Mouse (Mus musculus): Measurements from ENCODE around the gene H2afx. TPM values are rescaled to one million over a fixed set of nuclear protein-coding genes. Genes with fewer than 3 reads are reported as not detected.
"Not testable (repeated sequence)": the region's sequence is repeated elsewhere in the genome, so short reads cannot be mapped to it uniquely, and the experiment has no call there.

Gene H2afx
- total RNA-seq, 1 experiment from 2014 or later: 127 TPM

DNA sequence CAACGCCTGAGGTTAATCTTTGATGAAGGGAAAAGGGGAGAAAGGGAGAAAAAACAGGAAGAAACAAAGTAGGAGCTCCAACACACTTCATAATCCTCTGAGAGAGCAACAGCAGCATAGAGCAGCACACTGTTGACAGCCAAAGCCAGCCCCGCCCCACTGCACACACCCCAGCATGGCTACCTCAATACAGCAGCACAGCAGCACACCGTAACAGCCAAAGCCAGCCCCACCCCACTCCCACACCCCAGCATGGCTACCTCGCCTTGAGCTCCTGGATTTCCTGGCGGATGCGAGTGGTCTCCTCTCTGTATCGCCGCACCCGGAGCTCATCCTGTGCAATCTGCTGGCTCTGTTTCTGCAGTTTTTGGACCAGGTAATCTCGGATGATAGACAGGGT, 17.8 kb downstream of the H2afx start:
- no peak for ATAC-seq (replicated peaks in 1 of 2; ENCODE audit: insufficient read depth in 1 of 2, low FRiP score in 2 of 2, low TSS enrichment in 1 of 2, low read depth in 1 of 2, poor library complexity in 2 of 2, severe bottlenecking in 2 of 2)

DNA sequence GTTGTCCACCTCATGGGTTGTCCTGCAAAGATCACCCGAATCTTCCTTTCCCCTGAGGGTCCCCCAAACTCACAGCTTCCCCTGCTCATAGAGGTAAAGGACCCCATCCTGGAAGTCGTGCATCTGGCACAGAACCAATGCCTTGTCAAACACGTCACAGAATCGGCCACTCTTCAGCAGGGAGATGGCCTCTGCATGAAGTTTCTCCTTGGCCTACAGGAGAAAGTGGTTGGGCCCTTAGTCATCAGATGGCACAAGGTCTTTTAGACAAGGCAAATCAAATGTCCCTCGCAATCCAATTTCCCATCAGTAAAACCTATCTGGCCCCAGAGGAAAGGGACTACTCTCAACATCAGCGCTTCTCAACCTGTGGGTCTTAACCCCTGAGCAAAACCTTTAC, 18.6 kb downstream of the H2afx start:
- no peak for ATAC-seq (replicated peaks in 1 of 2; ENCODE audit: insufficient read depth in 1 of 2, low FRiP score in 2 of 2, low TSS enrichment in 1 of 2, low read depth in 1 of 2, poor library complexity in 2 of 2, severe bottlenecking in 2 of 2)

DNA sequence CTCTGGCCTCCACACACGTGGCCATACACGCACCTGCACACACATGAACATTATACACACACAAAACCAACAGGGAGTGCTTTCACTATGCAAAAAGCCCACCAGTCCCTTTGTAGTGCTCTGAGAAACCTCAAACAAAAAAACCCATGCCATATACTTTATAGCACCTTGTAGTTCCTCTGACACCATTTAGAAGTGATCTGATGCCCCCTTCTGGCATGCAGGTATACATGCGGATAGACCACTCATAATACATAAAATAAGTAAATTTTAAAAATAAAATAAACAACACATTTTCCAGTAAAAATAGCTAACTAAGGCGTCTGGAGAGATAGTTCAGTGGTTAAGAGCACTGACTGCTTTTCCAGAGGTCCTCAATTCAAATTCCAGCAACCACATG, 22.7 kb downstream of the H2afx start:
- peak; percentile 29 to 42; a peak in 2 of 4 replicates for ATAC-seq (replicated peaks in 1 of 2; ENCODE audit: insufficient read depth in 1 of 2, low FRiP score in 2 of 2, low TSS enrichment in 1 of 2, low read depth in 1 of 2, poor library complexity in 2 of 2, severe bottlenecking in 2 of 2)

DNA sequence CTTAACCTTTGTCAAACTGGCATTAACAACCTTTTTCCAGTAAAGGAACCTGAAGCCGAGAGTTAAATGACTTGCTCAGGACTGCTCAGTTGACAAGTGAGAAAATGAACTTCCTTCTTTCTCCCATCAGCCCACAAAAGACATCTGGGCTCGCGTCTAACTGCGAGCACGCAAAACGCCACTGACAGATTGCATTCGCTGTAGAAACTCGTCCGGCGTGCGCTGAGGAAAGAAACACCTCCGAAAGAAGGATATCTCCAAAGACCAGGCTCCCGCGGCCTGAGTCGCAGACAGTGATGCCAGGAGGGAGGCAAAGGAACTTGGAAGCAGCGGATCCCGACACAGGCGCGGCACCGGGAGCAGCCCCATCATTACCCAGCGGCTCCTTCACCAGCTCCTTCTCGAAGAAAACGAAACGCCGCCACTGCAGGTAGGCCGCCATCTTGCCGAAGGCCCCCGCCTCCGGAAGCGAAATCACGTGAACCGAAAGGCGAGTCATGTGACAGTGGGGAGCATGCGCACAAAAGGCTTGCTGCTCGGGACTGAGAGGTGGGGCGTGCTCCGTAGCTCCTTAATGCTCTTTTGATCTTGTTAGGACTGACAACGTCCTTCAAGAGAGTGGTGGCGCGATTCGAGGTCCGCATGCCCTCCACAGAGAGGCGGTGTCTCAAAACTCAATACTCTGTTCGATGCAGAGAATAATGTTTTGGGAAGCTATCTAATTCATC, 26.9 kb downstream of the H2afx start, which contains the start of gene Vps11:
Gene Vps11 (minus strand): TSS at position 481 of the 728 bp plus-strand sequence.
- peak; percentile 88 to 98 for ATAC-seq (replicated peaks in 1 of 2; ENCODE audit: insufficient read depth in 1 of 2, low FRiP score in 2 of 2, low TSS enrichment in 1 of 2, low read depth in 1 of 2, poor library complexity in 2 of 2, severe bottlenecking in 2 of 2)

DNA sequence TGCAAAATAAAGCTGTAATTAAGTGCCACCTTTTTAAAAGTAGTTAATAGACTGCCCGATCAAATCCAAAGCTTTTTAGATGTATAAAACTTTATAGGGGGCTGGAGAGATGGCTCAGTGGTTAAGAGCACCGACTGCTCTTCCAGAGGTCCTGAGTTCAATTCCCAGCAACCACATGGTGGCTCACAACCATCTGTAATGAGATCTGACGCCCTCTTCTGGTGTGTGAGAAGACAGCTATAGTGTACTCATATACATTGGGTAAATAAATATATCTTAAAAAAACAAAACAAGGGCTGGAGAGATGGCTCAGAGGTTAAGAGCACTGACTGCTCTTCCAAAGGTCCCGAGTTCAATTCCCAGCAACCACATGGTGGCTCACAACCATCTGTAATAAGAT, 27.4 kb downstream of the H2afx start:
- ATAC-seq (replicated peaks in 1 of 2; ENCODE audit: insufficient read depth in 1 of 2, low FRiP score in 2 of 2, low TSS enrichment in 1 of 2, low read depth in 1 of 2, poor library complexity in 2 of 2, severe bottlenecking in 2 of 2): not testable (repeated sequence)

DNA sequence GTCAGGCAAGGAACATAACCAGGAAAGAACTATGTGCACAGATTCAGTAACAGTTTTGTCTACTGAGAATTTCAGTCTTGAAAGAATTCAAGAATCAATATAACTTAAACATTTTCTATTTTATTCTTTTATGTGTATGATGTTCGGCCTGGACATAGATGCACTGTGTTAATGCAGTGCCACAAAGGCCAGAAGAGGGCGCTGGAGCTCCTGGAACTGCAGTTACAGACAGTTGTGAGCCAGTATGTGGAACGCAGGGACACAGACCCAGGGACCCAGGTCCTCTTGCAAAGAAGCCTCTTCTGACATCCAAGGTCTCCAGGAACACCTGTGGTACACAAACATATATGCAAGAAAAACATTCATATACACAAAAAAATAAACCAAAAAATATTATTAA, 30.0 kb downstream of the H2afx start:
- no peak for ATAC-seq (replicated peaks in 1 of 2; ENCODE audit: insufficient read depth in 1 of 2, low FRiP score in 2 of 2, low TSS enrichment in 1 of 2, low read depth in 1 of 2, poor library complexity in 2 of 2, severe bottlenecking in 2 of 2)

DNA sequence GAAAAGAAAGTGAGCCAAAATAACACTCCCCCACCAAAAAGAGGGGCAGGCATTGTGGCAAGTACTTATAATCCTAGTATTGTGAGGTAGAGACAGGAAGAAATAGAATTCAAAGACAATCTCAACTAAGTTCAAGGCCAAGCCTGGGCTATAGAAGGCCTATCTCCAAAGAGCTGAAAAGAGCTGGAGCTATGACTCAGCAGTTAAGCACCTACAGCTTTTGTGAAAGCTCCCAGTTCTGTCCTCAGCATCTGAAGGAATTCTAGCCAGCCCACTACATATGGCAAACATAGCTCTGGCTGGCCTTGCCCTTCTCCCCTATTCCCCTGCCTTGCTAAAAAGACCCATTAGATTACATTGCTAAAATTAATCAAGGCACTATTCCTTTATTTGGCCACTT, 38.9 kb downstream of the H2afx start:
- ATAC-seq (replicated peaks in 1 of 2; ENCODE audit: insufficient read depth in 1 of 2, low FRiP score in 2 of 2, low TSS enrichment in 1 of 2, low read depth in 1 of 2, poor library complexity in 2 of 2, severe bottlenecking in 2 of 2): no peak

DNA sequence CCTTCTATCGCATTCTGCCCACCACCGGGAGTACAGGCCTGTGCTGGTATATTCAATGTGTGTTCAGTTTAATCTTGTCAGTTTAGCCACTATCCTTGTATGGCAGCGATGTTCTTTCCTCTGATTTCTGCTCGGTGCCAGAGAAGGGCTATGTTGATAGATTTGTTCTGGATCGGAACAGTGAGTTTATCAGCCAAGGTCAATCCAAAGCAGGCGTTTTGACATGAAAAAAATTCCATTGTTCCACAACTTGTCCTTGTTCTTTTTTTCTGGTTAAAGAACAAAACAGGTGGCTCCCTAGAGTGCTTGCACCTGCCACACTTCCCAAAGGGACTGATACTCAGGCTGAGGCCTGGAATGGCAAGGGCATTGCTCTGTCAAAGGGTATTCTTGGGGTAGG, 41.6 kb downstream of the H2afx start:
- no peak for ATAC-seq (replicated peaks in 1 of 2; ENCODE audit: insufficient read depth in 1 of 2, low FRiP score in 2 of 2, low TSS enrichment in 1 of 2, low read depth in 1 of 2, poor library complexity in 2 of 2, severe bottlenecking in 2 of 2)

DNA sequence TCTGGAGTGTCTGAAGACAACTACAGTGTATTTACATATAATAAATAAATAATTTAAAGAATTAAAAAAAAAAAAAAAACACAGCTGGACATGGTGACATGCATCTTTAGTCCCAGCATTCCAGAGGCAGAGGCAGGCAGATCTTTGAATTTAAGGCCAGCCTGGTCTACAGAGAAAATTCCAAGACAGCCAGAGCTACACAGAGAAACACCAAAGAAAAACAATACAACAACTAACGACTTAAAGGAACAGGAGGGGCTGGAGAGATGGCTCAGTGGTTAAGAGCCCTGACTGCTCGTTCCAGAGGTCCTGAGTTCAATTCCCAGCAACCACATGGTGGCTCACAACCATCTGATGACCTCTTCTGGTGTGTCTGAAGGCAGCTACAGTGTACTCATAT, 42.8 kb downstream of the H2afx start:
- ATAC-seq (replicated peaks in 1 of 2; ENCODE audit: insufficient read depth in 1 of 2, low FRiP score in 2 of 2, low TSS enrichment in 1 of 2, low read depth in 1 of 2, poor library complexity in 2 of 2, severe bottlenecking in 2 of 2): not testable (repeated sequence)

DNA sequence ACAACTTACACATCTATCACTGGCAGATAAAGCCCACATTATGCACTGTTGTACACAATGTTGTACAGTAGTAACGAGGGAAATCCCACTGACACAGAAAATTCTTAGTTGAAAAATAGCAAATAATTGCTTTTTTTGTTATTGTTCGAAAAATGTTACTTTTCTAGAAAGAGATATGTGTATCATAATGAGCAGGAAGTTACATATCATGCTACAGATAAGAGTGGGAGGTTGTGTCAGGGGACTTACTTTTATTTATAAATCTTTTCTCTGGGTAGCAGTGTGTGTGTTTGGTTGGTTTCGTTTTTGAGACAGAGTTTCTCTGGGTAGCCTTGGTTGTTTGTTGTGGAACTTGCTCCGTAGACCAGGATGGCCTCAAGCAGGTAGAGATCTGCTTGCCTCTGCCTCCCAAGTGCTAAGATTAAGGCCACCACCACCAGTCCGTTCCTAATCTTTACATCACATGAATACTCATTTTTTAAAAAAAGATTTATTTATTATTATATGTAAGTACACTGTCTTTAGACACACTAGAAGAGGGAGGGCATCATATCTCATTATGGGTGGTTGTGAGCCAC, 43.7 kb downstream of the H2afx start:
- no peak for ATAC-seq (replicated peaks in 1 of 2; ENCODE audit: insufficient read depth in 1 of 2, low FRiP score in 2 of 2, low TSS enrichment in 1 of 2, low read depth in 1 of 2, poor library complexity in 2 of 2, severe bottlenecking in 2 of 2)

DNA sequence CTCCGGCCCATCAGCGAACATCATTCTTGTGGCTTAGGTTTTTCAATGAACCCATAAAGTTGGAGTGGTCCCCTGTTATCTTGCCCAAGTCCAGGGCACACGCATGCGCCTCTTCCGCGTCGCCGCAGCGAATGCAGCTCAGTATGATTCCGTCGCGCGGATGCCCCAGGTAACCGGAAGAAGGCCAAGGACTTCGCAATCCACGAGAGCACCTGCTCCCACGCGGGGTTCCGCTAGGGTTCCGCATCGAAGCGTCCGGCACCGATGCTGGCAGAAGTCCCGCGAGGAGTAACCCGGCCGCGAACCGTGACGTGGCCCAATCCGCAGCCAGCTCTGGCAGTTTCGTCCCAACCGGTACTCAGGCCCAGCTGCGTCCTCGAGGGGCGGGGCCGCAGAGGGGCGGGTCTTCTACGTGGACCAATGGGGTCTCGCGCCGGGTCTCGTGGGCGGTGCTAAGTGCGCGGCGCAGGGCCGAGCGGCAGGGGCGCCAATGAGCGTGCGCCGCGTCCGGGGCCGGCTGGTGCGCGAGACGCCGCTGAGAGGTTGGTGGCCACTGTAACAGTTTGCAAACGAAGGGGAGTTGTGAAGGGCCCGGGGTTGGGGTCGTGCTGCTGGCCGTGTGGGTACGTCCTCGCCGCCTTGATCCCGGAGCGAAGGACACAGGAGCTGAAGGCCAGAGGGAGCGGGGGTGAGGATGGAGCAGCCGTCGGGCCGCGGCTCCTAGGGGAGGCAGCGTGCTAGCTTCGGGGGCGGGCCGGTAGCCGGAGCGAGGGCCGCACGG, 44.8 kb downstream of the H2afx start, which contains the start of gene Hyou1:
Gene Hyou1 (plus strand): TSS at position 437 of the 781 bp plus-strand sequence.
- peak; percentile 96 for ATAC-seq (replicated peaks in 1 of 2; ENCODE audit: insufficient read depth in 1 of 2, low FRiP score in 2 of 2, low TSS enrichment in 1 of 2, low read depth in 1 of 2, poor library complexity in 2 of 2, severe bottlenecking in 2 of 2)

DNA sequence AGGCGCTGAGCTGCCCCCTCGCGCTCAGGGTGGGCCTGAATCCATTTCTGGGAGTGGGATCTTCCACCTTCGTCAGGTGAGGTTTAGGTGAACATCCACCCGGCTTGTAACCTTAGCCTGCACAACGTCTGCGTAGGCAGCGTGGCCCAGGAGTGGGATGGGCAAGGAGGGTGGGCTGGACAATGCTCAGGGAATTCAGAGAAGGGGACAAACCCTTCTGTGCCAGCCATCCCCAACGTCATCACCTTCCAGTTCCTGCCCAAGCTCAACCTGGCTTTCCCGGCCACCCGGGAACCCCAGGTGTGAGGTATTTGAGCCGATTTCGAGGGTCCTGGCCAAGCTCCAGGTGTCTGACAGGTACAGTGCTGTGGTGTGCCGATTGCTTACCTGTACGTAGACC, 45.4 kb downstream of the H2afx start:
- no peak for ATAC-seq (replicated peaks in 1 of 2; ENCODE audit: insufficient read depth in 1 of 2, low FRiP score in 2 of 2, low TSS enrichment in 1 of 2, low read depth in 1 of 2, poor library complexity in 2 of 2, severe bottlenecking in 2 of 2)

DNA sequence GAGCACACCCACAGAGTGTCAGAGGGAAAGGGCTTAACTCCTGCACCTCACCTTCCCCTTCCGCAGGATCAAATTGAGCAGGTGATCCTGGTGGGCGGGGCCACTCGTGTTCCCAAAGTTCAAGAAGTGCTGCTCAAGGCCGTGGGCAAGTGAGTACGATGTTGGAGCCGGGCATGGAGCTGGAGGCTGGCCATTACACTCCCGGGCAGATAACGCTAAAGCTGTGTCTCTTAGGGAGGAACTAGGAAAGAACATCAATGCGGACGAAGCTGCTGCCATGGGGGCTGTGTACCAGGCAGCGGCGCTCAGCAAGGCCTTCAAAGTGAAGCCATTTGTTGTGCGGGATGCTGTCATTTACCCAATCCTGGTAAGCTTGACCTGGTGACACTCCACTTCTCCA, 50.1 kb downstream of the H2afx start:
- no peak for ATAC-seq (replicated peaks in 1 of 2; ENCODE audit: insufficient read depth in 1 of 2, low FRiP score in 2 of 2, low TSS enrichment in 1 of 2, low read depth in 1 of 2, poor library complexity in 2 of 2, severe bottlenecking in 2 of 2)

Other genes starting within 250 kb of the H2afx start
- not detected in 2 replicates for gene Mfrp, start 233.0 kb upstream of the H2afx start, total RNA-seq (2017)
- not detected in 2 replicates for gene C1qtnf5, start 227.4 kb upstream of the H2afx start, total RNA-seq (2017)
- gene Gm49380, start 221.2 kb upstream of the H2afx start, total RNA-seq (2017): not detected in 2 replicates
- 10.8 and 13.0 TPM in 2 replicates for gene Rnf26, start 221.2 kb upstream of the H2afx start, total RNA-seq (2017)
- 1.1 and 6.9 TPM in 2 replicates for gene Mcam, start 200.2 kb upstream of the H2afx start, total RNA-seq (2017)
- 19.6 and 35.0 TPM in 2 replicates for gene Cbl, start 100.6 kb upstream of the H2afx start, total RNA-seq (2017)
- not detected in 2 replicates for gene Ccdc153, start 94.0 kb upstream of the H2afx start, total RNA-seq (2017)
- gene Pdzd3, start 83.2 kb upstream of the H2afx start, total RNA-seq (2017): 0.35 TPM in 1 of 2 replicates, not detected in the other
- gene Nlrx1, start 66.1 kb upstream of the H2afx start, total RNA-seq (2017): 2.1 and 6.6 TPM in 2 replicates
- gene Abcg4, start 46.1 kb upstream of the H2afx start, total RNA-seq (2017): 0.99 and 2.5 TPM in 2 replicates
- gene Hinfp, start 29.0 kb upstream of the H2afx start, total RNA-seq (2017): 26.1 and 28.0 TPM in 2 replicates
- 4.7 and 5.1 TPM in 2 replicates for gene C2cd2l, start 14.4 kb upstream of the H2afx start, total RNA-seq (2017)
- 15.2 and 17.4 TPM in 2 replicates for gene Dpagt1, start 8.7 kb upstream of the H2afx start, total RNA-seq (2017)
- 29.3 and 35.2 TPM in 2 replicates for gene Hmbs, start 9.5 kb downstream of the H2afx start, total RNA-seq (2017)
- gene Vps11, start 27.0 kb downstream of the H2afx start, total RNA-seq (2017): 14.3 and 16.1 TPM in 2 replicates
- 56.5 and 67.2 TPM in 2 replicates for gene Hyou1, start 44.8 kb downstream of the H2afx start, total RNA-seq (2017)
- 15.8 and 20.2 TPM in 2 replicates for gene Slc37a4, start 62.2 kb downstream of the H2afx start, total RNA-seq (2017)
- gene Rps25, start 72.4 kb downstream of the H2afx start, total RNA-seq (2017): 1,716 and 2,164 TPM in 2 replicates
- 42.2 and 47.6 TPM in 2 replicates for gene Trappc4, start 72.9 kb downstream of the H2afx start, total RNA-seq (2017)
- 21.4 and 31.9 TPM in 2 replicates for gene Ccdc84, start 83.9 kb downstream of the H2afx start, total RNA-seq (2017)
- gene Foxr1, start 106.4 kb downstream of the H2afx start, total RNA-seq (2017): not detected in 2 replicates
- gene Upk2, start 120.3 kb downstream of the H2afx start, total RNA-seq (2017): not detected in 2 replicates
- 5.9 and 6.1 TPM in 2 replicates for gene Bcl9l, start 148.1 kb downstream of the H2afx start, total RNA-seq (2017)
- gene Cxcr5, start 227.2 kb downstream of the H2afx start, total RNA-seq (2017): 0.06 and 0.69 TPM in 2 replicates

Data from hematopoietic stem cell, adult 5-6 weeks (primary cell).